Mouse (Mus musculus): ENCODE measurements around the gene Plcb4. TPM values are rescaled to one million over a fixed set of nuclear protein-coding genes. Genes with fewer than 3 reads are reported as not detected.

Gene Plcb4
- total RNA-seq, 2 experiments from 2014 or later, result 21.0 to 22.2 TPM

DNA sequence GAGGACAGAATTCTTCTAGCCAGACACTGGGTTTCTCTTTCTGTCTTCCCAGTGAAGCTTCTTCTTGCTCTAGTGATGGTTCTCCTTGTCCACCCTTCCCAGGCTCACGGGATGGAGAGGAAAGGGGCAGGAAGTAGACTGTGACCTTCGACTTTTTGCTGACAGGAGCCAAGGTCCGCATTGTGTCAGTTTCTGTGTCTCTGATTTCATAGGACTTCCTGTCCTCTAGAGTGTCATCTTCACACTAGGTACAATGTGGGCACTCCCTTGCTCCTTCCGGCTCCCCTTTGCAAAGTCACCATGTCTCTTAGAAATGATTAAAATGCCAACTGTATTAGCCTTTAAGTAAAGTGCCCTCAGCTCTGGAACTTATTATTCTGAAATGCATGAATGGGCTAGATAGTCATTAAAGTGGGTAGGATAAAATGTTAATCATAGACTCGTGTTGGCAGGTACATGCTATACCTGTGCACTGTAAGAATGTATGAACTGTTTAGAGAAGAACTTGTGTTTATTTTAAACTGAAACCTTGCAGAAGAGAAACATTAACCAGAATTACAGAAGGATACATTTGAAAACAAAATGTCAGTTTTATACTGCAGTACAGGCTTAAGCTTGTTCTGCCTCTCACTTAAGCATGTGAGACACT, 152.8 kb downstream of the Plcb4 start:
- DNase-seq, result no peak

DNA sequence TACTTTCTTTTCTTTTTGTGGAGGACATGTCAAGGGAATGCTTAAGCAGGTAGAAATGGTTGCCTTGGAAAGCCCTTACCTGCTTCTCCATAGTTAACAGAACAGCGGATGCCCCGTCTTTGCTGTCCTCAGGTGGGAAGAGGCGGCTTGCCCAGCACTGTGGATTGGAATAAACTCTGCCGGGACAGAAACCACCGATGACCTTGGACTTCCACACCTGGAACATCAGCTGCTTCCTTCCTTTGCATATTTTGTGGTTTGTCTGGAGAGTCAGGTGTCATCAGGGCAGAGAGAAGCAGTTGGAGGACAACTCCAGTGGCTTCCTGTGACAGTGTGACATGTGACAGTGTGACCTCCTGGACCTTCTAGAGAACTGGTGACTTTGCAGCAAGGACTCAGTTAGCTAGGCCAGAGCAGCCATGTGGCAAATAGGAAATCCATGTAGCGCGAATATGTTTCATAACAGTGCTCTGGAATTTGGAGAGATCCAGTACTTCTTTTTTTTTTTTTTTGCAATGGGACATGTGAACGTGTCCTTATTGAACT, 154.0 kb downstream of the Plcb4 start:
- DNase-seq, result no peak

DNA sequence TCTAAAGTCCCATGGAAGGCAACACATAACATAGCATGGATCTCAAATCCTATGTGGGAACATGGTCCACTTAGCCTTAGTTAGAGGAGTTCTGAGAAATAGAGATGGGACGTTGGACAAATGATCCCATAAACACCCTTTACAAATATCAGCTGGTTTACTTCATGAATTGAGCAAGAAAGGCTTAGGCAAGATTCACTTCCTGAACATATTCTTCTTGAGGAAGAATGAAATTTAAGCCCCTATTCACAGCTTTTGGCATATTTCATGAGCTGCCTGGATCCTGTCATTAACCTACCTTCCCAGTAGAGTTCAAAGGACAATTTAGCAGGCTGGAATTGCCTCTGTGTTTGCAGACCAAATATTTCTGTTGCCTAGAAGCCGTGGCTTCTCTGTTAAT, 161.9 kb downstream of the Plcb4 start:
- no peak for DNase-seq

DNA sequence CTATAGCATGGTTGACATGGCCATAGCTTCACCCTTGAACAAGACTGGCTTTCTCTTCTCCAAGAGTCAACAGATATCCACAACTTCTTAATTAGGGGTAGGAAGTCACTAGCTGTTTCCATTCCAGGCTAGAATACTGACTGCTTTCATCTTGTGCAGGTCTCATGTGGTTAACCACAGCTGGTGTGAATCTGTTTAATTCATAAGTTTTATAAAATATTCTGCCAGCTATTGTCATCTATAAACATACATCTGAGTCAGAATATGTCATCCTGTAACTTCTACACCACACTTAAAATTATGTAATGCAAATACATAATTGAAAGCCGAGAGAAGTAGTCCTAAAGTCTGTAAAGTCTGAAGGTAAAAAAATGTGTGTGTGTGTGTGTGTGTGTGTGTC, 164.9 kb downstream of the Plcb4 start:
- no peak for DNase-seq

DNA sequence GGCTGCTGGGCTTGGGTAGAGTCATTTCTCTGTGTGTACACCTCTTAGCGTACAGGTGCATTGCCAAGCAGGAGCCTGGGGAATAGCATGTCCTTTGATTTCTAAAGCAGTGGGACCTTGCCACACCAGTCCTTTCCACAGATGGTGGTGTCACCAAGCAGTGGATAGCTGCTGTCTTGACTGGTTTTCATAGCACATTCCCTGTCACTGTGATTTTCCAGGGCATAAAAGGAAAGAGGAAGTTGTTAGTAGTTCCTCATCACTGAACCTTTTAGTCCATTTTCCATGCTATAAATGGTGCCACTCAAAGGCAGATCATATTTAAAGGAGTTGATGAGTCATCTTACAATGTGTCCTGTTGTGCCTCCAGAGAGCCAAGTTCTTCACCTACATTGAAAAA, 165.9 kb downstream of the Plcb4 start:
- DNase-seq, result no peak

DNA sequence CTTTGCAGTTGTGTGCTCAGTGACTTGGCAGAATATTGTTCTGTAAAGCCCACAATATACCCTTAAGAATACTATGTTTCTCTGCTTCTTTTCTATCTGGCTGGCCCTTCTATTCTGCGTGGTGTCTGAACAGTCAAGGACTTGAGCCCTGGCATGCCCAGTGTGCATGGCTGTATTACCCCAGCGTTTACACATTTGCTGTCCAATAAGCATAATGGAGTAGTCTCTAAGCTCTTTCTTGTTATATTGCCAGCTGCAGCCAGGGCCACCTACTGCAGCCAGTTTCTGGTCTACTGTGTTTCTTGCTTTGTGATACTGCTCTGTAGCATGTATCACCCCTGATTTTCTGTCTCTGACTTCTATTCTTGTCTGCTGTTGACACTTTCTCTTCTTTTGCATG, 166.8 kb downstream of the Plcb4 start:
- no peak for DNase-seq

DNA sequence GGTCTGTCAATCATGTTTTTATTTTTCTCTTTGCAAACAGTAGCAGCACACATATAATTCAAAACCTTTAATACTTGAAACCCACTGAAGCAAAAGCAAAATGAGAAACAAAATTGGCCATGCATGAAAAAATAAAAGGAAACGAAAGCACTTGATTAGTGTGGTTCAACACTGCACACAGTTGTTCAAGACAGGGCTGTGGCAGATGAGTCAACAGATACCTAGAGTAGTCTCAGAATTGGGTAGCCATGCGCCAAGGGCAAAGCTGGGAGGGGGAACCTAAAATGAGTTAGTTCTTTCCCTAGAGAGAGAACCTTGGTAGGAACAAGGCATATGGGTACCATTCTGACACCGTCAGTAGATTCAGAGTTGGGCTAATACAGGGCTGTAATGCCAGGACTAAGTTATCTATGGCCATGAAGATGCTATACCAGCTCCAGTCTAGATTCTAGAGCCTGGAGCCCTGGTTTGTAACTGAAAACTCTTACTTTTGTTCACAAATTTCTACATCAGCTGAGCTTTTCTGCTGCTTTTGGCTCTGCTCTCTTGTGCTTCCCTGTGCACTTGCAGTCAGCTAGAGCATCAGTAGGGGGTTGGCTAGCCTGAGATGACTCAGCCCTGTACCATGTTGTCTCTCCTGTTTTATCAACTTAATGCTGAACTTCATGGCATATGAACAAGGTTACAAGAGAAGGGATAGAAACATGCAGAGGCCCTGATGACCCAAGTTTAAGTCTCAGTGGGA, 168.0 kb downstream of the Plcb4 start:
- no peak for DNase-seq

DNA sequence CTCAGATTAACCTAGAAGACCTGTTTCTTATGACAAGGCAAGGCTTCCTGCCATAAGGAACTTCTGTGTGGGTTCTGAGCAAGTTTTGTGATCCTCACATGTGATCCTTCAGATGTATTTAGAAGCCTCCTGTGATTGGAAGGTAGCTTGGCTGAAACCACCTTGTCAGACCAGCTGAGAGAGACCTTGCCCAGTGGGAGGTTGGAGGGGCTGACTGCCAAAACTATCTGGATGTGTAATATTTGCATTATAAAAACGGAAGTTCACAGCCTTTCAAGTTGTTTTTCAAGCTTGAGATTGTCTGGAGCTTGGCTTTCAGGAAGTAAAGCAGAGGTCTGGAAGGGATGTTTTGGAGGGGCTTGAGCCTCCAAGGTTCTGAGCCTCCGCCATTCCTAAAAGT, 169.6 kb downstream of the Plcb4 start:
- DNase-seq, result no peak

DNA sequence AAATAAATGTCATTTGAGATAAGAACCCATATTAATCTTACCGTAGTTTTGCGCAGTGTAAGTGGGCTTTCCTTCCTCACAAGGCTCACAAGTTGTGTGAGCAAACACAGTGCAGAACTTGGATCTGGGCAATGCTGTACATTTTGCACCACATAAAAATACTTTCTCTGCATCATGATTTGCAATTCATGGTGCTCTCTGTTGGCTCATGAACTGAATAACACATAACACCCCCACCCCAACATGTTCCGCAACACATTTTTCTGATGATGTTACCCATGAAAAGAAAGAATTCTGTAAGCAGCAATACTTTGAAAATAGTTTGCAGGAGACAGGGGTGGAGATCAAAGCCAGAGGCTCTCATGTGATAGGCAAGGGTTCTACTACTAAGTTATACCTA, 174.9 kb downstream of the Plcb4 start:
- DNase-seq, result no peak

DNA sequence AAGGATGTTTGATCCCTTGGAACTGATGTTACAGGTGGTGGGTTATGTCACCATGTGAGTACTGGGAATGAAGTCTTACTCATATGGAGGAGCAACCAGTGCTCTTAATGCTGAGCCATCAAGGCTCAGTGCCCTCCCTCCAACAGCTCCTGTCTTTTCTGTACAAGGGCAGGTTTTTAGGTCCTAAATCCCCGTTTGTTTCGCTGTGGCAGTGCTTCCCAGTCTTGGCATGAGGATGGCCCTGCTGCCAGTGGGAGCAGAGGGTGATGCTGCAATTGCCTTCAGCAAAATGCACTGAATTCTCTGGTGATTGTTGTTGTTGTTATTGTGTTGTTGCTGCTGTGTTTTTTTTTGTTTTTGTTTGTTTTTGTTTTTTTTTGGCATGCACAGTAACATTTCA, 175.6 kb downstream of the Plcb4 start:
- no peak for DNase-seq

DNA sequence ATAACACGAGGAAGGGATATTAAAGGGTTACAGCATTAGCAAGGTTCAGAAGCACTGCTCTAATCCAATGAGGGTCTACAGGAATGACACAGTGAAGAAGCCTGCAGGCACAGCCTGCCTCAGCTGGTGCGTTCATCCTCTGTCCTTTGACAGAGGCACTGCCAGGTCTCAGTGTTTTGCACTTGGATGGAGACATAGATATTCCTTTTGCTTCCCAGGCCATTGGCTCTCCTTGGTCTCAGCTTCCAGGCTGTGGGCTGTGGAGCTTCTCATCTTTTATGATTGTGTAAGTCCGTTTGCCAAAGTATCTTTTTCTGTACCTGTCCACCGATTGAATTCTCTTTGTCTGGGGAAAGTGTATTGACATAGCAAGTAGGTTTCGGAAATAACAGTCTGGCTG, 177.1 kb downstream of the Plcb4 start:
- DNase-seq, result no peak

DNA sequence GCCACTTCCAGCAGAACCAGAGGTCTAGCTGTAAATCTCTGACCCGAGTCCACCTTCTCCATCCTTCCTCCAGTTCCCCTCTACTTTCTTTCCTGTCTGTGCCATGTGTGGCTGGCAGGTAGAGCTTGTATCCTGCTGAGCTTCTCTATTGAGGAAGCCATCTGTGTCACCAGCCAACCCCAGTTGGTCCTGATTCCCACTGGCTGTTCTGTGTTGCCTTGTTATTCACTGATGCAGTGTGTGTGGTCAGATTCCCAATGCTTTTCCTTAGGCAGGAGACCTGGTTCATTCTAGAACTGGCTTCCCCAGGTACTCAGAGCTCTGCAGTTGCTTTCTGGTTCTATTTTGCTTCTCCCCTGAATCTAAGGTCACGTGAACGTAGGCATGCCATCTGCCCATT, 177.6 kb downstream of the Plcb4 start:
- DNase-seq, result no peak

DNA sequence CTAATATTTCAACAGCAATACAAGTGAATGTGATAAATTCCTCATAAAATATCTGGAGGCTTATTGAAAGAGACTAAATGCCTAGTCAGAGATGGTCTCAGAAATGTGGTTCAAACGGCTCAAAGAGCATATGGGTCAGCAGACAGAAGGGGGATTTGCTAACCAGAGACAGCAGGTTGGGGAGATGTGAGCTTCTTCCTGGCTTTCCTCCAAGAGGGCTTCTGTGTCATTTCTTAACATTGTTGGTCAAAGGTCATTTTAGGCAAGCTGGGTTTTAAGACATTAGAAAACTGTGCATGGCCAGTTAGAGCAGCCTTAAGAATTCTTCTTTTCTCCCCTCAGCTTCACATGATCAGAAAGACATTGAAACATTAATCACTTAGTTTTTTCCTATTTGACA, 178.9 kb downstream of the Plcb4 start:
- no peak for DNase-seq

DNA sequence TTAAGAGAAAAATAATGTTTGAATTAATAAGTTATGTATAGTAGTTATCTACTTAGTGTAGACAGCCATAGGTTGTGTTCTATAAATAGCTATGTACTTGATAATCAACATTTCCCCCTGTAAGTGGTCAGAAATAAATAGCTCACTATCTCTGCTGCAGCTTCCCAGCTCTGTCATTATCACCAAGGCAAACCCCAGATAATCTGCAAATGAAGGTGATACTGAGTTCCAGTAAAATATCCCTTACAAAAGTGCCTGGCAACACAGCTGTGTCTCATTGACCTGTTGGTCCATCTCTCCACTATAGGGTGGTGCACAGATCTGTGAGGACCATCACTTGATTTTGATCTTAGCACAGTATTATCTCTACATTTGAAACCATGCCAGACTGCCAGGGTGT, 179.3 kb downstream of the Plcb4 start:
- DNase-seq, result no peak

DNA sequence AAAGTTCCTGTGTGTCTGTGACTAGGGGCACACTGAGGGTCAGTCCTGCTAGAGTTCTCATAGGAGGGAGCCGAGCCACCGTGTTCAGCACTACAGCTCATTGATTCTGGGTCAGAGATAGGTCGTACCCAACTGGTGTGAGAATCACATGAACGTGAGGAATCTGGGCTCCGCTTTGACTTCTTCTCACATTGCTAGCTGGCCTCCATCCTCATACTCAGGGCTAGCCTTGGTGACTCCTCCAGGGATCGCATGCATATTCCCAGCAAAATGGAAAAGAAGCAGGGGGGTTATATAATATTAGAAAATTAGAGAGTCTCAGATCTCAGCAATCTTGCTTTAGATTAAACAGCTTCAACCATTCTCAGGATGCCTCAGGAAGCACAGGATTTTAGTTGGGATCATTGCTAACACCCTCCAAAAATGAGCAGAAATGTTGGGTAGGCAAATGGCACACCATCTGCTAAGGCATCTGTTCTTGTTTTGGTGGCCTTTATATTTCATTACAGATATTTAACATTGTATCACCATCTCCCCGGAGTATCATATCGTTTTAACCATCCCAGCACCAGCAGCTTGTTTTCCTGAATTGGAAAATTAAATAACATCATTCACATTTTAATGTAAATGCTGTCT, 180.0 kb downstream of the Plcb4 start:
- peak; percentile 15 to 50 for DNase-seq

DNA sequence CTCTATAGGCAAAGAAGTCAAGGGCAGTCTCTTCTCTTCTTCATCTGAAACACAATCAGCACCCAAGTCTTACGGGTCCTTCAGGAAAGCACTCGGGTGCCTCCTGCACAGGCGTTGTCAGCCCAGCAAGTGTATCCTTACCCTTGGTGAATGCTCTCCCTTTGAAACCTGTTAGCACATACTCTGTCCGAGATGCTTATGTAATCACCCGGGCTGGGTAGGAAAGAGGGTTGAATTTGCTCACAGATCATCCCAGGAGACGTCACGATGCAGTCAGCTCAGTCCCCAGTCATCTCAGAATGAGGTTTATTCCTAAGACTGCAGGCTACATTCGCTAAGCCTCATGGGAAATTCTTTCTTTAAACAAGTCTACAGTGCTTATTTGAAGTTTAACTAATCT, 184.9 kb downstream of the Plcb4 start:
- DNase-seq, result no peak

DNA sequence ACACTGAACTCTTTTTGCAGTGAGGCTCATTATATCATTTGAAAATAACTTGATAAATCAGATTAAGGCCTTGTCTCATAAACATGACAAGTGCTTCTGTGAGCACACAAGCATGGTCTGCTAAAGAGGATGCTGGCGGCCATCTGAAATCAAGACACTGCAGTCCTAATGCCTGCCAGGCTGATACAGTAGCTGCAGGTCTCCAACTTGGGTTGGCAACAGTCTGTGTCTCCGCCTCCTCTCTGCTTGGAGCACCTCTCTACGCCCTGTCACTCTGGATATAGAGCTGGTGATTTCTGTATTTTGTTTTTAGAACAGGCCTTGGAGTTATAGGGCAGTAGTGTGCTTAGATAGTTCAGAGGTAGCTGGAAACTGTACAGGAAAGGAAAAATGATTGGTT, 188.1 kb downstream of the Plcb4 start:
- no peak for DNase-seq

DNA sequence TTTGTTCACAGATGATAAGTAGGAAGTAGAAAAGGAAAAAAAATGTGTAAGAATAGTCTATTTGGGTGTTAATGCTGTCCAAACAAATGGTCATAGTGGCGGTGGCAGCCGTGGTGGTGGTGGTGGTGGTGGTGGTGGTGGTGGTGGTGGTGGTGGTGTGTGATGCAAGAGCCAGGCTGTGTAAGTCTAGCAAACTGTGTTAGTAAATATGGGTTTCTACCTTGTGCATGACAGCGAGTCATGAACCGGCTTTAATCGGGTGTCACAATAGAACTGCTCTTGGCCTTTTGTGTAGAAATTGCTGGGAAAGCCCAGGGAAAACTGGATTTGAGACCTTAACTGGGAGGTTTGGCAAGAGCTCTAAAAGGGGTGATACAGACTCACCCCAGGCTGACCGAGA, 188.9 kb downstream of the Plcb4 start:
- DNase-seq, result no peak

DNA sequence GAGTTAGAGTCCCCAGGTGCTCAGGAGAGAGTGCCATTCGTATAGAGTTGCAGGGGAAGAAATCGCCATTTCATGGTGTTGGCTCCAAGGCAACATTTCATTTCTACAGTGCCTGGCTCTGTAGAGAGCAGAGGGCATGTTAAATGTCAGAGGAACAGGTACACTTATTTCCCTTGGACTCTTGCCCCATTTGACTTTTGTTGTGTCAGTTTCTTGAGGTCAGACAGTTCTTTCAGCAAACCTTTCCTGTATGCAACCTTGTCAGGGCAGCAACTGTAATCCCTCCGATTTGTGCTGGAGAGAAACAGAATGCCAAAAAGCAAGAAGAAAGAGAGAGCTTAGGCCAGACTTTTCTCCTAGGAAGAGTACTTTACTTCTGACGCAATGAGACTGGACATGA, 189.4 kb downstream of the Plcb4 start:
- no peak for DNase-seq

DNA sequence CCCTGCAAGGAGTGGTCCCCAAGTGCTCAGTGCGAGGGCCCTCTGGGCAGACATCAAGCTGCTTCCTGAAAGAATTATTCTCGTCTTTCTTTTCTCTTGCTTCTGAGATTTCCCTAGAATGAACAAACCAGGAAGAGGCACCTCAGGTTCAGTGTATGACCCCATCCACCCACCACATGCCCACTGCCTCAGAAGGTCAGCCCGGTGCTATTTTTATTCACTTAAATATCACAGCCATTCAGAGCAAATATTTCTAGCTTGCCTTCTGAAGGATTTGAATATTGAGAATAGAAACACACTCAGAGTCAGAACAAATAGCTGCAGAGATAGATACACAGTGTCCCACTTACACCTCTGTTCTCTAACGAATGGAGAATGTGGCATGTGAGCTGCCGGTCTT, 193.2 kb downstream of the Plcb4 start:
- DNase-seq, result no peak

DNA sequence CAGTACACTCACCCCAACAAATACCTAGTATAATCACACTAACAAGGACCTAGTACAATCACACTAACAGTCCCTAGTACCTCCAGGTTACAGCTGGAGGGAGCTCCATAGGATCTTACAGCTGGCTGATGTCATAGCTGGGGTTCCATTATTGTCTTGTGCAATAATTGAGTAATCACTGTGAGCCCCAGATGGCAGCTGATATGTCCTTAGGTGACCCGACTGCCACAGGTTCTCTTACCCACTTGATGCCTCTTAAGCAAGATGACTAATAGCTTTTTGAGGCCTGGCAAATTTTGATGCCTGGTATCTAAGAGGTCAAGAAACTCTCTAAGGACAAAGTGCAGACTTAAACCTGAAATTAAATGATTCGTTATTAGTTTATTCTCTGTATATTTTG, 194.3 kb downstream of the Plcb4 start:
- no peak for DNase-seq

DNA sequence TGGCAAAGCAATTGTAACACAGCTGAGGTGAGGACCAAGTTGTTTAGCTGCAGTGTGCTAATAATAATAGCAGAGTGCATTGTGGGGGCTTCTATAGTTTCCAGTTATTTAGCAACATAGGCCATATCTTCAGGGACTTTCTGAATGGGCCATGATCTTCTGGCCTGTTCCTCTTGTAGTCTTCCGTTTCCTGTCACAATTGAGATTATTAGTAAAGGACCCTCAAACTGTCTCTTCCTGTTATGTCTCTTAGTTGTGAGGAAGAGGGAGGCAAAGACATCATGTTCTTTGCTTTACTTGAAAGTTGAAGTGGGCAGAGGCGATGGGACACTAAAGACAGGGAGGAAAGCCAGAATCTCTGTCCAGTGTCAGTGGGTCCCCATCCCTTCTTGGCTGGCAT, 195.2 kb downstream of the Plcb4 start:
- DNase-seq, result no peak

DNA sequence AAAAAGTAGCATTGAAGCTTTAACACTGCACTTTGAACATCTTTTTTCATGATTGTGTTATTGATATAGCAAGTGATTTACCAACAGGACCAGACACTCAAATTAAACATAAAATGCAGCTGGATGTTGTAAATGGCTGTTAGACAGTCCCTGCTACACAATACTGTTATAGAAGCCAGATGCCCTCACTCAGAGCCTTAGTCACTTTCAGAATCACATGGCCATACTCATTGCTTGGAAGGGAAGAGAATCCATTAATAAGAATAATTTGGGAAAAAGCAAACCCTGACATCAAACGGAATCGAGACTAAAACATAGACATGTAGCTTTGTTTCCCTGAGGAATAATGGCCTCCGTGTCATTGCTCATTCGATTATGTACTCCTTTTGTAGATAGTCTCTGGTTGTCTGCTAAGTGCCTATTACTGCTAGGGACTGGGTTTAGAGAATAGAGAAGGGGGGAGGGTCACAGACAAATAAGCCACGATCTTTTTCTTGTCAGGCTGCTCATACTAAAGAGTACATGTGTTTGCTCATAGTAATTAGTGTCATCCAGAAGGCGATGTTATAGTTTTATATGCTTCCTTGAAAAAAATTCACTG, 197.2 kb downstream of the Plcb4 start:
- DNase-seq, result no peak
